Mouse (Mus musculus) kidney, adult 8-10 months (tissue): ENCODE data around the gene Hddc3.
A peak's percentile ranks its signal among the peaks of the same experiment; 100 is the strongest.
"Not testable (repeated sequence)": the region's sequence is repeated elsewhere in the genome, so short reads cannot be mapped to it uniquely, and the experiment has no call there.

Source experiments
- DNase-seq, 2 experiments: peaks; one replicate each; pipeline ENCODE4 v3.0.0; 2022

Gene Hddc3

DNA sequence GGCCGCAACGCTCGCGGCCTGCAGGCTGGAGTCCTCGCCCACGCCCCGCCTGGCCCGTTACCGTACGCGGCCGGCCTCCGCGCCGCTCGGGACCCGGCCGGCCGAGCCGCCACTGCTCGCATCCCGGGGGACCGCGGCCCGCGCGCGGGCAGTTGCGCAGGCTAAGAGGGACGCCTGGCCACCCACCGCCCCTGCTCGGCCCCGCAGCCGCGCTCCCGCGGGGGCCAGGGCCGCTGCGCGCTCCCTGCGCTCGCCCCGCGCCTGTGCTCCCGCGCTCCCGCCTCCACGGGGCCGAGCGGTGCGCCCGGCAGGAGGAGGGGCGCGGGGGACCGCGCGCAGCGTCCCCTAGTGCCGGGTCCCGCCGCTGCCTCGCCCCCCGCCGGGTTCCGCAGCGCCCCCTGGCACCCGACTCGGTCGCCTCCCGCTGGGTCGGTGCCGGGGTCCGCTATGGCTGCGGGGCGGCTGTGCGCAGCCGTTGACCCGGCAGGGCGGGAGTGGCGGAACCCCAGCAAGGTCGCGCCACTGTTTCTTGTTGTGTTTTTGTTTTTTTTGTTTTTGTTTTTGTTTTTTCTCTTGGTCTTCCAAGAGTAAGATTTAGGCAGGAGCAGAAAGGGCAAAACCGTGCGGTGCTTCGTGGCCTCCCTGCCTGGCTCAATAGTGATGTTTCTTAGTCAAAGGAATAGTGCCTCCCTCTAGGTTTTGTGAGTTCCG, 28.3 kb downstream of the Hddc3 start, which contains the start of gene Man2a2:
Man2a2 (minus strand) TSS at position 335 of the 711 bp plus-strand sequence.
- DNase-seq = peak; percentile 52 to 59

DNA sequence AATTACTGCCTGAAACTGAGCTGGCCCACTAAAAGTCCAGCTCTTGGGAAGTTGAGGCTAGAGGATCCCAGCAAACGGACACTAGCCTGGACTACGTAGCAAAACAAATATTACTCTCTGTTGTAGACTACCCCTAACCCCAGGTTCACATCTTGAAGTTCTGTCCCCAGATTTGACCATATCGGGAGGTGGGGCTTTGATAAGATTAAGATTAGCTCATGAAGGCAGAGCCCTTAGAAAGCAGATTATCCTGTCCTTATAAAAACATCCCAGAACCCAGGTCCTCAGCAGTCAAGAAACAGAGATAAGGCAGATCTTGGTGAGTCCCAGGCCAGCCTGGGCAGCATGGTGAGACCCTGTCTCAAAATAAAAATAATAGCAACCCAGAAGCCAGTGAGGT, 29.3 kb downstream of the Hddc3 start:
- no peak for DNase-seq

DNA sequence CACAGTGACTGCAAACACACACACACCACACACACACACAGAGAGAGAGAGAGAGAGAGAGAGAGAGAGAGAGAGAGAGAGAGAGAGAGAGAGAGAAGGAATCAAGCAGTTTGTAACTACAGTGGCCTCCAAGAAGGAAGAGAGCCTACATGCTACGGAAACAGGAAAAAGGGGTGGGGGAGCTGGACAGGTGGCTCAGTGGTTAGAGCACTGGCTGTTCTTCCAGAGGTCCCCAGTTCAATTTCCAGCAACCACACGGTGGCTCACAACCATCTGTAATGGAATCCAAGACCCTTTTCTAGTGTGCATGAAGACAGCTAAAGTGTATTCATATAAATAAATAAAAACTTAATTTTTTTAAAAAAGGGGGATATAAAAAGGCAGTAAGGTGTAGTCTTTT, 29.8 kb downstream of the Hddc3 start:
- no peak for DNase-seq

DNA sequence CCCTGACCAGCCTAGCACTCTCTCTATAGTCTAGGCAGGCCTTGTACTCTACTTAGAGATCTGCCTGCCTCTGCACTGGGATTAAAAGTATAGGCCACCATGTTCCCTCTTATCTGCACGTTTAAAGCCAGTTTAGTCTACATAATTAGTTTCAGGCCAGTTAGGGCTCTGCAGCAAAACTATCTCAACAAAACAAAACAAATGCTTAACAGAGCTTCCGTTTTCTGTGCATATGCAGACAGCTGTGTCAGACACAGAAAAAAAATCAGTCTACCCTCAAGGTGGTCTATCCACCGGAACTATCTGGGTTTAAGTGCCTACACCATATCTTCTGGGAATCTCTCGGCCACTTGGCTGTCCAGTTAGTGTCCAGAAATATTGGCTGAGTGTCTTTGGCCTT, 30.4 kb downstream of the Hddc3 start:
- no peak for DNase-seq

DNA sequence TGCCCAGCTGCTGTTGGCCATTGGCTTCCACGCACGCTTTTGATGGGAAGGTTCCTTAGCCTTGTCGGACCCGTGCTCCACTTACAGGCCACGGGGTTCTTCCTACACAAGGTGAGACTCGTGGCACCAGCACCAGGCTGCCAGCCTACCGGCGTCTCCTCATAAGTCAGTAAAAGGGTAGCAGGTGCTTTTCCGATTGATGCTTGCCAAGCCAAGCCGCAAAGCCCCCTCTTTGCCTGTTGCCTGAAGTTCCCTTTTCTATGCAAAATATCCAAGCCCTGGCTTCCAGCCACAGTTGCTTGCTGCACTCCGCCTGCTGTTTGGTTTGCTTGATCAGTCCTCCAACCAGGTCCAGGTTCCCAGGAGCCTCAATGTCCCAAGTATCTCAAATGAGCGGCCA, 30.9 kb downstream of the Hddc3 start:
- DNase-seq = no peak

DNA sequence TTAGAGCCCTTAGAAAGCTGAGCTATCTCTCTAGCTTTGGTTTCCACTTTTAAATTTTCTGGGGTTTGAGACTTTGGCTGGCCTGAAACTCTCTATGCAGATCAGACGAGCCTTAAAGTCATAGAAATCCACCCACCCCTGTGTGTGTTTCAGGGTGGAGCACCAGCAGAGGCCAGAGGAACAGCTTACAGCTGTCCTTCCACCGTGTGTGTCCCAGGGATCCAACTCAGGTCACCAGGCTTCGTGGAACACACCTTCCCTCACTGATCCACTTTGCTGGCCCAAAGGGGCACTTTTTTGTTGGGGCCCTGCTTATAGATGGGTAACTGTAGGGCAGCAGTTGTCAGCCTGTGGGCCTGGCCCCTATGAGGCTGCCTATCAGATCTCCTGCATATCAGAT, 31.4 kb downstream of the Hddc3 start:
- no peak for DNase-seq

DNA sequence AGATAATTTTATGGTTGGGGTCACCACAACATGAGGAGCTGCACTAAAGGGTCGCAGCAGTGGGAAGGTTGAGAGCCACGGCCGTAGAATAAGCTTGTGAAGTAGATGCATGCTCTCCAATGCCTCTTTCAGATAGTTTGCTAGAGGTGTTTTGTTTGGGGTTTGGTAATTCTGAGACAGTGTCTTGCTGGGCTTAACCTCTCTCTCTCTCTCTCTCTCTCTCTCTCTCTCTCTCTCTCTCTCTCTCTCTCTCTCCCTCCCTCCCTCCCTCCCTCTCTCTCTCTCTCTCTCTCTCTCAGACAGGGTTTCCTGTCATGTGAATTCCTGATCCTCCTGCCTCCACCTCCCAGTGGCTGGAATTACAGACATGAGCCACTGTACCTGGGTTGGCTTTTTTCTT, 31.8 kb downstream of the Hddc3 start:
- no peak for DNase-seq

DNA sequence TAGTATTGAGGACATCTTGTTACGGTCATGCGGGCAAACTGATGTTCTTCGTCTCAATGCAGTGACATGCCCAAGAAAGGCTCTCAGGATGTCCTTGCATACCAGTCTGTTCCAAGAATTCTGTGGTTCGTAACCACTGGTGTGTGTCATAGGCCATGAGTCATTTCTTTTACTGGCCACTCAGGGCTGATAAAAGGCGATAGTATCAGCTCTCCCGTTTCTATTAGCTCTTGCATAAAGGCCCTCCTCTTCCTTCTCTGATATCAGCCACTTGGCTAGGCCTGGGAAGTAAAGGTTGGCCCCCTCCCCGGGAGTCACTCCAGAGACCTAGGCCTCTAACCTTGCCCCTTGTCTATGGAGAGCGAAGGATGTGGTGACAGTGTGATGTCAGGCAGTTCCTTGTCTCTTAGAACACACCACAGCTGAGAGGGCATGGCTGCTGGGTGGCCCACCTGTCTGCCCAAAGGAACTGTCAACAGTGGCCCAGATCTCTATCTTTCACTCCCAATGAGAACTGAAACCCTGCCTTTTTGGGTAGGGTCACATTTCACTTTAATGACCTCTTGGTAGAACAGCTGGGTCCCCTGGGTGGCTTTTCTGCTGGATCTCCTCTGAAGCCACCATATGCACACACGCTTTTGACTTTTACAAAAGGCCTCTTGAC, 32.6 kb downstream of the Hddc3 start:
- no peak for DNase-seq

DNA sequence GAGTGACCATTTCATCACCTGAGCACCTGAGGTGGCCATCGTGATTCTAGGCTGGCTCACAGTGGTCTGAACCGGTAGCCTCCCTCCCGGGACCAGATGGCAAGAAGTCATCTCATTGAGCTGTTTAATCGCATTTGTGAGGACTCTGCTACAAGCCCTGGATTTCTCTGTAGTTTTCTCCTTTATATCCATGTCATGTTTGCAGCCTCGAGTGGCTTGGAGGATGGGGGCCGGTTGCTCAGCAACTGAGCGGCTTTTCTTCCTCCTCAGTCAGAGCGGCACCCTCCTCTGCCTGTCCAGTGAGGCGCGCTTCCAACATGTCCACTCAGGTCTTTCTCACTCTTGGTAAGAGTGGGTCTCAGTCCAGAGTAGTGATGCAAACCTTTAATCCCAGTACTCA, 33.3 kb downstream of the Hddc3 start:
- no peak for DNase-seq

DNA sequence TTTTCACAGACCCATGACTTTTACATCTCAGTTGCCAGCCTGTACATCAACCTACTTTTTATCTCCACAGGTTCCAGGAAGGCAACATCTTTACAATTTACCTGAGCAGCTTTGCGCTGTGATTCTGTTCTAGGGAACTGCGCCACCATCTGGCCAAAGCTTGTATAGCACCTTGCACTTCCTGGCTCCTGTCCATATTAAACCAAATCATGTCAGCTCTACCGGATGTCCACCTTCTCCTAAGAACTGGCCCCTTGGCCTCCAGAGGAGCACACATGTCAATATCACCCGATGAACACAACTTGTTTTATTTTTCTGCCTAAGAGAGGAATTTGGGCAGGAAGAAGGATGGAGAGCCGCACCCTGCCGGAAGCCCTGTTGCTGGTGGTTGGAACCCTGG, 34.6 kb downstream of the Hddc3 start:
- peak; percentile 60 to 87 for DNase-seq

DNA sequence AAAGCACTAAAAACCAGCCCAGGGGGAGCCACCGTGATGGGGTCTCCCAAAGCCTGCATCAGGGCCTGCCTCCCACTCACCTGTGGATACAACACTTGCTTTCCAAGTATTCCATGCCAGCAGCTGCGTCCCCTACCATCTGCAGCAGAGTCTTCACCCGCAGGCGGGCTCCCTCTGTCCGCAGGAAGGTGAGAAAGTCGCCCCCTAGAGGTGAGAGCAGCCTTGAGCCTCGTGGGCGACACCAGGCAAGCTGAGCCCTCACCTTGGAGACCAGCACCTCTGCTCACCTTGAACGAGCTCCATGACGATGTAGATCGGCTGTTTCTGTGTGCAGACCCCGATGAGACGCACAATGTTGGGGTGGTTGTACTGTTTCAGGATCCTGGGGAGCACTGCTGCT, 36.6 kb downstream of the Hddc3 start:
- peak in 1 of 2 experiments; percentile 39 for DNase-seq

DNA sequence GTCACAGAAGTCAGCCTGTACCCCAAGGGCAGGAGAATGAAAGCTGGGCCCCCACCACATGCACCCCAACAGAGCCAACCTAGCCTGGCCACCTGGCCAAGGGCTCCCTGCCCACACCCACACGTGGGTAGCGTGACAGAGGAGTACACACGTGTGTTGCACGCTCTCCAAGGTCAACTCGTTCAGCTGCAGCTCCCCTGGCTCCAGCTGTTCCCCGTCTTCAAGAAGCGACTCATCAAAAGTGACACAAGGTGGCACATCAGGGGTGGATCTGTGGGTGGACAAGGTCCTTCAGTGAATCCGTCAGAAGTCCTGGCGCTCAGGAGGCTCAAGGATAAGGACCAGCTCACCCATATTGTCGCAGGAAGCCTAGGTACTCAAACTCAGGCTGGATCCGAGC, 40.0 kb downstream of the Hddc3 start:
- DNase-seq = no peak

DNA sequence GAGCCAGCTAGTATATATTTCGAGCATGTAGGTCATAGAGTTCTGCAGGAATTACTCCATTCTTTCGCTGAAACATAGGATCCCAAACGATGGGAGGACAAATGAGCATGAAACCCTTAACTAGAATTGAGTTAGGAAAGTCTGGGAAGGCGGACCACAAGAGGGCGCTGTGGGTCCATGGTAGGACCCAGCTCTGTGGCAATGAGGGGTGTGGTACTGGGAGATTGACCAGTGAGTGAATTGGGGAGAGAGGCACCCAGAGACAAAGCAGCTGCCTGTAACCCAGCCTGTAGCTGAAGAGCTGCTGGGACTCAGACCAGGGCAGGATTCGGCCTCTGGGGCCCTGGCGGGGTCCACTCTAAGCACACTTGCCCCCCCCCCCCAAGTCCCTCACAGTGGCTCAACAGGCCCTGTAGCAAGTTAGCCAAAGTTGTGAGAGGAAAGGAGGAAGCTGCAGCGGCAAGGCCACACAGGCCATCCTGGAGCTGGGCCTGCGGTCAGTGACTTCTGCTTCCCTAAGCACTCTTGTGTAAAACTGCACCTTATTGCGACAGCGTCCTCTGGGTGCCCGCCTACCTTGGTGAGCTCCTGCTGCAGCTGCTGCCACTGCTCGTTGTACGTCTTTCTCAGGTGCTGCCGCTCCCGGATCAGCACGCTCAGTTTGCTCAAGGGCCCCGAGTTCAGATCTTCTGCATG, 43.5 kb downstream of the Hddc3 start:
- peak; percentile 75 to 91 for DNase-seq

DNA sequence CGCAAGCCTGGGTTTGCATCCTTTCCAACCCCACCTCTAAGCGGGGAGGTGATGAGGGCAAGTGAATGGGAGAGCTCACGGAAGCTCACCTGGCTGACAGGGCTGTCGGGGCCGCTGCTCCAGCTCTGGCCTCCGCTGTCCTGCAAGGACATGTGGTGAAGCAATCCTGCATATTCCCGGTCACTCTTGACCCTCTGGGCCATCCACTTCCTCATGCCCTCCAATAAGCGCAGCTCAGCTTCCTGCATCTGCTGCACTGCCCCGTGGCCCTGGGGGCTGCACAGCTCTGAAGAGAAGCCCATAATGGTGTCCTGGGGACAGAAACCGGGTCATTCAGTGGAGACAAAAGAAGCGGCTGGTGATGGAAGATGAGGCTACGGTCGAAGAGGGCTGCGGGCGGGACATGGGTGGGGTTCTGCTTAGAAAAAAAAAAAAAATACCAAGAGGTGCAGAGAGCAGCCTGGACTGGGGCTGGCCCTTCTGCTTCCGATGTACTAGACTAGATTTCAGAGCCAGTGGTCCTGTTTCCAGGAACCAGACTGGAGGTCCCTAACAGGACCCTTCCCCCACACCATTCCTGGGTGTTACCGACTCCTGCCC, 44.2 kb downstream of the Hddc3 start:
- DNase-seq = no peak

DNA sequence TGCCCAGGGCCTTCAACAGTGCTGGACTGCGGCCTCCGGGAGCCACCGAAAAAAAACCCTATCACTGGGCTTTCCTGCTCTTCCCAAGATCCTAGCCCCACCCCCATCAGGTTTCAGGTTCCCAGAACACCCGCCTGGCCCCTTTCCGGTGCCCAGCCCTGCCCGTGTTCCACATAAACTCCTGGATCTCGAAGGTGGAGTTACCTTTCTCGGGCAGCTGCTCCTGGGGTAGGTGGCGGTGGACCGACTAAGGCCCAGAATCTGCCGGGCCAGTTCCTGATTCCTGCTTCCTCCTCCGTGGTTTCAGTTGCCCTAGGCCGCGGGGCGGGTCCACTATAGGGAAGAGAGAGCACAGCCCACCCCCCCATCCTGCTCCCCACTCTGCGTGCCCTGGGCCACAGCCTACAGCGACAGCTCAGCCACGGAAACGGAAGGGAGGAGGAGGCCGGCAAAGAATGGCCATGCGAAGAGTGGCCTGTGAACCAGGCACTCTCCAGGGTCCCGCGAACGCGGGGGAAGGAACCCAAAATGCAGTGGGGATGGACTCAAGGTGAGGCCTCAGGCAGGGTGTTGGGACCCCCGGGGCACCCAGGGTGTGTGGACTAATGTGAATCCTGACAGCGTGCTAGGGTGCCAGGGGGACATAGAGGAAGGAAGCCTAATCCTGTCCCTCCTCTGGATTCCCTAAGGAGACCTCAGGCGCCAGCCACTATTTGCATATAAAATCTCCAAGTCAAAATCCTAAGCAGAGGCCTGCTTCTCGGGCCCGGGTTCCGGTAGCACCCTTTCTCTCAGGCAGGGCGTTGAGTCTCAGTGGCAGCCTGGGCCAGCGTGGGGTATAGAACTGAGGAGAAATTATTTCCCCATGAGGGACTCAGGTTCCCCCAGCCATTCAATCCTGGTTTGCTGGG, 45.0 kb downstream of the Hddc3 start, which contains the start of gene Fes:
Fes (minus strand) TSS at position 314 of the 911 bp plus-strand sequence.
- DNase-seq = peak; percentile 59

DNA sequence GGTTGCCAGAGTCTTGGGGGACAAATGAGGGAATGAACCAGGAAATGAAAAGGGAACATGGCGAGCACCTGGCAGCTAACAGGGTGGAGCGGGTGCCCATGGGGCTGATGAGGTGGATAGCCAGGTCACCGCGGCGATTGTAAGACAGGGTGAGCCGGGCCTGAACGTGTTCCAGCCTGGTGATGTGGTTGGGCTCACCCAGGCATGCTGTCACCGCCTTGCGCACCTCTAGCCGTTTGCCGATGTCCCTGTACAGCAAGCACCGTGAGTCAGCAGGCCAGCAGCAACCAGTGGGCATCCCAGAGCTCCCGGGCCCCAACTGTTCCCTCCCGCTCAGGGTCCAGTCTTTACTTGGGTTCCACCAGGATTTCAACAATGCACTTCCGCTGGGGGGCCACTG, 49.2 kb downstream of the Hddc3 start:
- no peak for DNase-seq

DNA sequence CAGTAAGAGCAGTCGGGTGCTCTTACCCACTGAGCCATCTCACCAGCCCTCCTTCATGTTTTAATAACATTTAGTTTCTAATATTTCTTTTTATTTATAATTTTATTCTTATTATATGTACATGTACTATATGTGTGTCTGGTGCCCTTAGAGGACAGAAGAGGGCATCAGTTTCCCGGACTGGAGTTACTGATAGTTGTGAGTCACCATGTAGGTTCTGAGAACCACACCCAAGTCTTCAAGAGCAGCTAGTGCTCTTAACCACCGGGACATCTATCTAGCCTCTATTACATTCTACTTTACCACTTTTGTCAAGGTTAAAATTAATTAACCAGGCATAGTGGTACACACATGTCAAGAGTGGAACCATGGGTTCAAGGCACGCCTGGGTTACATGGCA, 51.7 kb downstream of the Hddc3 start:
- no peak for DNase-seq

DNA sequence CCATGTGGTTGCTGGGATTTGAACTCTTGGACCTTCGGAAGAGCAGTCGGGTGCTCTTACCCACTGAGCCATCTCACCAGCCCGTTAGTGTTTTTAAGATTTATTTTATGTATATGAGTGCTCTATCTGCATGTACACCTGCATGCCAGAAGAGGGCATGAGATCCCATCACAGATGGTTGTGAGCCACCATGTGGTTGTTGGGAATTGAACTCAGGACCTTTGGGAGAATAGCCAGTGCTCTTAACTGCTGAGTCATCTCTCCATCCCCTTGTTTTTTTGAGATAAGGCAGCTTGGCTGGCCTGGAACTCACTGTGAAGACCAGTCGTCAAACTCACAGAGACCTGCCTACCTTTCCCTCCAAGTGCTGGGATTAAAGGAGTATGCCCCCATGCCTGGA, 53.5 kb downstream of the Hddc3 start:
- not testable (repeated sequence) for DNase-seq

DNA sequence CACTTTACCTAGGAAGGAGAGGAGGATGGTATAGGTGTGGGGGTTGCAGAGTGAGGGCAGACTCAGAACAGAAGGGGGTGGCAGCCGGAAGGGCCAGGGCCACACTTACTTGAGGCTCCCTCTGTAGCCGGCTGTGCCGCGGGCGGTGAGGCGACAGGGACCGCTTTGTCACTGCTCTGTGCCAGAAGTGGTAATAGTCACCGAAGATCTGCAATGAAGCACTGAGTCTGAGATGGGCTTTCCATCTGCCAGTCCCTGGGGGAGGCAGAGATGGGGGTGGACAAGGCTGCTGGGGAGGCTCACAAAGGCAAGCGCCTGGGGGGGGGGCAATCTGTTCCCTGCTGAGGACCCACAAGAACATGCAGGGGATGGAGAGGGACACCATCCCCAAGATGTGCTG, 55.1 kb downstream of the Hddc3 start:
- no peak for DNase-seq

DNA sequence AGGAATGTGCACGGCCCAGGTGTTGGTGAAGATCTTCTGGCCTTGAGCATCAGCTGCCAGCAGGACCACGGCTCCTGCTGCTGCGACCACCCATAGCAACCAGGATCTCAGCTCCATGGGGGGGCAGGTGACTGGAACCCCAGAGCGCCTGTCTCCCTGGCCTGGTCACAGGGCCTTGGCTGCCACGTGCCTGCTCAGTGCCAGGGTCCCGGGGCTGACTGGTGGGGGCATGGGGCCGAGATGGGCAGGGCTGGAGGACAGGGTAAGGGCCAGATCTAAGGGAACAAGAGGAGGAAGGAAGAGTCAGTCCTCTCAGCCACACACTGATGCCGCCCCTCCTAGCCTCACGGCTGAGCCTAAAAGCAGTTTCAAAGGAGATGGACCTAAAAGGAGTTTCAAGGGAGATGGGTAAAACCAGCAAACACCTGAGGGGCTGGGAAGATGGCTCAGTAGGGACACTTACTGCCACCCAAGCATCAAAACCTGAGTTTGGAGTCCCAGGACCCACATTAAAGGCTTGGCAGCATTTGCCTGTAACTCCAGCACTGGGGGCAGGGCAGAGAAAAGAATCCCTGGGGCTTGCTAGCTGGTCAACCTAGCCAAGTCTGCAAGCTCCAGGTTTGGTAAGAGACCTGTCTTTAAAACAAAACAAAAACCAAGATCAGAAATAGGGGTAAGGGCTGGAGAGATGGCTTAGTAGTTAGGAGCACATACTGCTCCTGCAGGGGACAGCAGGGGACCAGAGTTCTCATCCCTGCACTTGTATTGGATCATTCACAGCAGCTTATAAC, 55.9 kb downstream of the Hddc3 start:
- DNase-seq = no peak

DNA sequence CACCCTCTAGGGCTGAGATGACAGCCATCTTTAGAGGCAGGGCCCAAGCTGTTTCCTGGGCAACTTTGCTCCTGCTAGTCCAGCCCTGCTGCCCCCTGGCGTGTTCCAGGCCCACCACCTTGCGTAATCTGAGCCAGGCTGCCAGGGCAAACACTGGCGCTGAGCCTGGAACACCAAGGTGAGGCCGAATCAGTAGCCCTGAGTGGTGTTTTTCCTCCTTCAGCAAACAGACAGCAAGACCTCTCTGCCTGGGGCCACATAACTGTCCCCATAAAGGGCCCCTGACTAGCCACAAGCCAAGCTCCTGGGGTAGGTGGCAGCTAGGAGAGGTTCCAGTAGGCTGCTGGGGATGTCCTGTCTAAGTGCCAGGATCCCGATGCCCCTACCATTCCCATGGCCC, 57.2 kb downstream of the Hddc3 start:
- DNase-seq = peak; percentile 85
